Mouse (Mus musculus) intestine, embryonic 14.5 days (tissue): ENCODE results near the gene Arl8a. TPM values are rescaled to one million over a fixed set of nuclear protein-coding genes. Genes with fewer than 3 reads are reported as not detected.

Experiments
- ATAC-seq: fragments of 200-750 bp; cut with Nextera tagmentation; replicated peaks from 2 replicates; pipeline ENCODE4 v1.8.0; 2017; ENCODE audit warnings: low read depth, moderate number of reproducible peaks, moderate TSS enrichment, moderate library complexity; ENCODE audit not compliant: low FRiP score, low TSS enrichment
- DNase-seq: peaks from one replicate; pipeline ENCODE4 v3.0.0-alpha.2; 2018; ENCODE audit warnings: low spot score
- H3K27ac ChIP-seq: fragments of 300-500 bp; sonication (generic); 2 replicates; pipeline ENCODE4 v1.5.1; 2014; ENCODE audit warnings: low read depth, mild to moderate bottlenecking, control low read depth
- H3K27me3 ChIP-seq: fragments of 300-500 bp; sonication (generic); replicated peaks from 2 replicates; pipeline ENCODE4 v1.6.1; 2014; ENCODE audit warnings: low read length, control low read depth; ENCODE audit not compliant: control insufficient read depth, insufficient read depth
- H3K36me3 ChIP-seq: fragments of 300-500 bp; sonication (generic); 2 replicates; pipeline ENCODE4 v1.6.1; 2014; ENCODE audit warnings: low read length, control low read depth; ENCODE audit not compliant: control insufficient read depth, insufficient read depth
- H3K4me1 ChIP-seq: fragments of 300-500 bp; sonication (generic); replicated peaks from 2 replicates; pipeline ENCODE4 v1.6.1; 2014; ENCODE audit warnings: low read length, control low read depth, mixed read lengths; ENCODE audit not compliant: control insufficient read depth, insufficient read depth
- H3K4me2 ChIP-seq: fragments of 300-500 bp; sonication (generic); 2 replicates; pipeline ENCODE4 v1.6.1; 2014; ENCODE audit warnings: low read length
- H3K4me3 ChIP-seq: fragments of 300-500 bp; sonication (generic); 2 replicates; pipeline ENCODE4 v1.5.1; 2014; ENCODE audit warnings: low read depth, low read length, control low read depth, mixed read lengths
- H3K9ac ChIP-seq: fragments of 300-500 bp; sonication (generic); 2 replicates; pipeline ENCODE4 v1.6.1; 2014; ENCODE audit warnings: mild to moderate bottlenecking, low read length
- H3K9me3 ChIP-seq: fragments of 300-500 bp; sonication (generic); 2 replicates; pipeline ENCODE4 v1.6.1; 2016; ENCODE audit warnings: low read length, control low read depth; ENCODE audit not compliant: control insufficient read depth
- WGBS: fragments of 180-500 bp; shearing (Covaris S2); extraction: QIAGEN DNeasy Blood & Tissue Kit; methylation state at CpG from one replicate; pipeline ENCODE4 v1.1.7; 2014; 5-methylcytosine and 5-hydroxymethylcytosine counted together
- polyA plus RNA-seq: library from polyadenylated mRNA; unstranded; fragments of >200 nt; fragmentation: Nextera tagmentation; extraction: Ambion mirVana; gene quantifications from 2 replicates; pipeline ENCODE4 v1.2.1, GENCODE M21; 2014

Gene Arl8a
- polyA plus RNA-seq, 1 experiment from 2014 or later, result 54.2 TPM

DNA sequence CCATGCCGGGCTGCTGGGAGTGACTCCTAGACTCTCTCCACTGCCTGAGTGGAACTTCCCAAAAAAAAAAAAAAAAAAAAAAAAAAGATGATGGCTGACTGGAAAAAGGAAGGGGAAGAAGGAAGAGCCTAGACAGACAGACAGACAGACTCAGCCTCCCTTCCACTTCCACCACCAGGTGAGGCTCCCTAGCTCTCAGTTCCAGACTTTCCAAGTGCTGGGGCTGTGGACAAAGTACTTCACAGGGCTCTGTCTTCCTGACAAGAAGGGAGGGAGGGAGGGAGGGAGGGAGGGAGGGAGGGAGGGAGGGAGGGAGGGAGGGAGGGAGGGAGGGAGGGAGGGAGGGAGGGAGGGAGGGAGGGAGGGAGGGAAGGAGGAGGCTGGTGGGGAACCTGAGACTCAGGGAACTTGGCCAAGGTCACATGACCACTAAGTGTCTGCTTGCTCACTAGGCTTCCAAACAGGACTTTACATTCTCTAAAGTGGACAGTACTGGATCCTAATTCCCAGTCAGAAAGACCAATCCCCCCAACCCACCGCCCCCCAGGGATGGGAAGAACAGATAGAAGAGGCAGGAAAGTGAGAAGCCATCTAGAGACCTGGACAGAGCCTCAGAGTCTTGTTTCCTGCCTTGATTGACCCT, 16.1 kb upstream of the Arl8a start:
- H3K4me1 ChIP-seq, result peaks cover 18% of the 10 kb centered on the region
- H3K4me2 ChIP-seq, result no peak overlapping the region
- H3K36me3 ChIP-seq, result no peaks in the 10 kb centered on the region
- DNase-seq (no peak), ATAC-seq (no peak)
- no peak overlapping the region for H3K27ac ChIP-seq
- H3K4me3 ChIP-seq, result no peak overlapping the region
- no peaks in the 10 kb centered on the region for H3K27me3 ChIP-seq
- H3K9me3 ChIP-seq, result no peaks in the 10 kb centered on the region
- no peak overlapping the region for H3K9ac ChIP-seq
- WGBS, result 58% methylated on average over 2 of the region's 2 CpGs

- H3K27me3 ChIP-seq, result no peaks in the 10 kb centered on the region
- no peak overlapping the region for H3K9ac ChIP-seq
- no peak overlapping the region for H3K4me3 ChIP-seq
- H3K27ac ChIP-seq, result no peak overlapping the region
- ATAC-seq (peak; percentile 18; the same call in 1 of the 2 replicates), DNase-seq (no peak)
- no peaks in the 10 kb centered on the region for H3K9me3 ChIP-seq
- no peaks in the 10 kb centered on the region for H3K36me3 ChIP-seq
- no peak overlapping the region for H3K4me2 ChIP-seq
- peaks cover 18% of the 10 kb centered on the region for H3K4me1 ChIP-seq
- 29% methylated on average over 6 of the region's 6 CpGs for WGBS
These were observed 15.6 kb upstream of the Arl8a start for GRCm38 (mm10) chr1:135131034-135131433.

DNA sequence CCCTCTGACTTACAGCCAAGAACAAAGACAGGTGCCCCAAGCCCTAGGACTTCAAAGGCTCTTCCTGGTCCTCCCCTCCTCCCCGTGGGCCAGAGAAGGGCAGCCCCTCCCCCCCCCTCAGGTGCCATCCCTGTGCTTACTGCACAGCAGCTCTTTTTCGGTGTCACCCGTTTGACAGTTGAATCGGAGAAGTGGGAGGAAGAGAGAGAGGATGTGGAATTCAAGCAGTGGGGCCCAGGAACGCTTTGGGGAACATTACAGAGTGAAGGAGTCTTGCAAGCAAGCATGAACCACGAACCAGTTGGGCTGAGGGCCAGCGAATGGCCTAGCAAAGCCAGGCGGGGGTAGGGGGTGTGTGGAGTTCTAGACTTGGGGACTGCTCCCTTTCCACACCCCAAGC, 15.1 kb upstream of the Arl8a start:
- Histone ChIP-seq H3K4me1 (peaks cover 18% of the 10 kb centered on the region), H3K9me3 (no peaks in the 10 kb centered on the region), H3K4me2 (no peak overlapping the region), H3K9ac (no peak overlapping the region), H3K27me3 (no peaks in the 10 kb centered on the region), H3K4me3 (no peak overlapping the region), H3K36me3 (no peaks in the 10 kb centered on the region), H3K27ac (no peak overlapping the region)
- ATAC-seq, result no peak
- no peak for DNase-seq
- 46% methylated on average over 8 of the region's 8 CpGs for WGBS

DNA sequence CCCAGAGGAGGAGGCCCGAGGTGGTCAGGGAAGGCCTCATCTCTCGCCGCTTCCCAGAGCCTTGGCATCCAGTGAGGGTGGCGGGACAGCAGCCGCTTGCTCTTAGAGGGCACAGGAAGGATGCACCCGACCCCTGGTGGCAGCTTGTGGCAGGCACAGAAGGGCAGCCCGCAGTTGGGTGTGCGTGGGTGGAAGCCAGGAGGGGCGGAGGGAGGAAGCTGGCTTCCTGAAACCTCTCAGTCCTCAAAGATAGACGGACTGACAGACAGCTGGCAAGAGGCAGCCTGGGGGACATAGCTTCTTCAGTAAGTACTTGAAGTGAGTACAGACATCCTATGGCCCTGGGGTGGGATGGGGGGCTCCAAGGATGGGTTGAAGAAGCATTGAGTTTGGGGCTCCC, 14.2 kb upstream of the Arl8a start, which contains the start of gene Ptpn7:
Ptpn7 (plus strand) TSS at position 228 of the 400 bp plus-strand sequence.
- no peaks in the 10 kb centered on the region for H3K36me3 ChIP-seq
- no peak within 1 kb of the TSS for H3K27ac ChIP-seq
- 33% methylated on average over 10 of the region's 10 CpGs for WGBS
- H3K9ac ChIP-seq, result no peak within 1 kb of the TSS
- DNase-seq, result no peak
- no peak within 1 kb of the TSS for H3K4me3 ChIP-seq
- no peak within 1 kb of the TSS for H3K4me2 ChIP-seq
- ATAC-seq, result no peak
- H3K27me3 ChIP-seq, result no peaks in the 10 kb centered on the region
- H3K4me1 ChIP-seq, result peaks cover 11% of the 10 kb centered on the region; the same call in 1 of the 2 replicates
- no peaks in the 10 kb centered on the region for H3K9me3 ChIP-seq

DNA sequence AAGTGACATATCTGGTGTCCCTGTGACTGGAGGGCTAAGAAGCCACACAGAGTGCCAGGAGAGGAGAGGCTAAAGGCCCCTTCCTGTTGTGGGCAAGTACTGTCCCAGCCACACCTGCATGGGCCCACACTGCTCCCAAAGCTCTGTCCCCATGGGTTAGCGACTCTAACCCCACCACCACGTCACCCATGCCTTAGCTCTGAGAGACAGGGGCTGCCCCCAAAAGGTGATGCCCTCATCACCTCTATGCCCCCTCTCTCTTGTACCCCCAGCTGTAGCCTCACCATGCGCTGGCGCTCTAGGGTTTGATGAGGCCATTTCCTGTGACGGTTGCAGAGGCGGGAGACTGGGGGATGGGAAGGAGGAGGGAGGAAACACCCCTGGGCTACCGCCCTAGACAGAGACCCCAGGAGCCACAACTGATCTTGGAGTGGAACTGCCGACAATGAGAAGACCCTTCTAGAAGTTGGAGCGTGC, 13.7 kb upstream of the Arl8a start:
- Histone ChIP-seq H3K4me3 (no peak overlapping the region), H3K9ac (no peak overlapping the region), H3K4me2 (no peak overlapping the region), H3K27me3 (no peaks in the 10 kb centered on the region), H3K36me3 (no peaks in the 10 kb centered on the region), H3K4me1 (peaks cover 11% of the 10 kb centered on the region; the same call in 1 of the 2 replicates), H3K9me3 (no peaks in the 10 kb centered on the region), H3K27ac (no peak overlapping the region)
- ATAC-seq (no peak), DNase-seq (no peak)
- 84% methylated on average over 9 of the region's 9 CpGs for WGBS

DNA sequence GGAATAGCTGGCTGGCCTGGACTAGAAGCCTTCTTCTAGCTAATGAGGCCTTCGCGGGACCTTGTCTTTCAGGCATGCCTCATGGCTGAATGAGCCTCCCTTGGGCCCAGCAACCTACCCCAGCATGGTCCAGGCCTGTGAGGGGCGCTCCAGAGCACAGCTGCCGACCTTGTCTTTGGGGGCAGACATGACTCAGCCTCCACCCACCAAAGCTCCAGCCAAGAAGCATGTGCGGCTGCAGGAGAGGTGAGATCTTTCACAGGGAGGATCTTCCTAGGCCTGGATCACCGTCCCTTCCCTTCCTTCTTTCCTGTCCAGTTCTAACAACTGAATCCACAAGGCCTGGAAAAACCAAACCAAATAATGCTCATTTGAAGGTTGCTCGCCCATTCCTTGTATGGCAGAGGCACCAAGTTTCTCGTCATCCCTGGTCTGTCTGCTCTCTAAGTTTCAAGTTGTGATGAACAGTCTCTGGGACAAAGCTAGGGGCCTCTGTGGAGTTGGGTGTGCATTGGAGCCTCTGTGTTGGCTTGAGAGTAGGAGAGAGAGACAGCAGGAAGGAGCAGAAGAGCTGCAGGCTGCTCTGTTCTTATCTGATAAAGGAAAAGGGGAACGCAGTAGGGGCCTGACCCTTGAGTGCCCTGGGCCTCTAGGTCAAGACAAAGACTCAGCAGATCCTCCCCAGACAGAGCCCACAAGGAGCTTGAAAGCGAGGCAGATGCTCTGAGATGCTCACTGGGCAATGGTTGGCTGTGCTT, 12.8 kb upstream of the Arl8a start:
- H3K9ac ChIP-seq, result no peak overlapping the region
- WGBS, result 82% methylated on average over 10 of the region's 10 CpGs
- H3K27ac ChIP-seq, result no peak overlapping the region
- no peaks in the 10 kb centered on the region for H3K9me3 ChIP-seq
- no peak overlapping the region for H3K4me2 ChIP-seq
- H3K4me3 ChIP-seq, result no peak overlapping the region
- H3K4me1 ChIP-seq, result 0 out of 2 replicates have a peak, but pooled peaks cover 9% of the 10 kb centered on the region
- H3K36me3 ChIP-seq, result no peaks in the 10 kb centered on the region
- DNase-seq (no peak), ATAC-seq (no peak)
- H3K27me3 ChIP-seq, result no peaks in the 10 kb centered on the region

DNA sequence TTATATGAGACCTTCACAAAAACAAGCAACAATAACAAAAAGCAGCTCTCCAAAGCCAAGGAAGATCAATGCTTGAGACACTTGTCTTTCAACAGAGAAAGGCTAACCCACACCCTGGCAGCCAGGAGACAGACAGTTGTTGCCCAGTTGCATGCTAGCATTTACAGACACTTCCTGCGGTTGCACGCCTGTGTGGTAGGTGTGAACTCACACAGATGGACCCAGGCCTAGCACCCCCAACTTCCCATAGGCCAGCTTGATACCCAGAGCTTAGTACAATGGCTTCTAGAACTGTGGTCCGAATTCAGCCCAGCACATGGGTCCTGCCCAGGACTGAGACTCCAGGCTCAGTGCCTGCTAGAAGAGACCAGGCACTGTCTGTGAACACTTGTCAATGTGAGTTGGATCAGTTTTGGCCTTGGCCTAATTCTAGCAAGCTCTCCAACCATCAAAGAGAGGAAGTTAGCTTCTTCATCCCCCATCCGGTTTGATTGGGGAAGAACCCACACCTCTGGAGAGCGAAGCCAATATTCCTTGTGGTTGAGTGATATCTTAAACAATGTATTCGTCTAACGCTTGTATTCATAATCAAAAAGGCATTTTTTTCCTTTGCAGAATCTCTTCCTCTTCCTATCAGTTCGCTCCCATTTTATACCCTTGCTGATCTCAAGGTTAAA, 11.4 kb upstream of the Arl8a start:
- Histone ChIP-seq H3K4me2 (no peak overlapping the region), H3K36me3 (no peaks in the 10 kb centered on the region), H3K9ac (no peak overlapping the region), H3K4me1 (0 out of 2 replicates have a peak, but pooled peaks cover 4% of the 10 kb centered on the region), H3K27me3 (no peaks in the 10 kb centered on the region), H3K4me3 (no peak overlapping the region), H3K9me3 (no peaks in the 10 kb centered on the region), H3K27ac (no peak overlapping the region)
- ATAC-seq (no peak), DNase-seq (no peak)
- 85% methylated on average over 8 of the region's 8 CpGs for WGBS

DNA sequence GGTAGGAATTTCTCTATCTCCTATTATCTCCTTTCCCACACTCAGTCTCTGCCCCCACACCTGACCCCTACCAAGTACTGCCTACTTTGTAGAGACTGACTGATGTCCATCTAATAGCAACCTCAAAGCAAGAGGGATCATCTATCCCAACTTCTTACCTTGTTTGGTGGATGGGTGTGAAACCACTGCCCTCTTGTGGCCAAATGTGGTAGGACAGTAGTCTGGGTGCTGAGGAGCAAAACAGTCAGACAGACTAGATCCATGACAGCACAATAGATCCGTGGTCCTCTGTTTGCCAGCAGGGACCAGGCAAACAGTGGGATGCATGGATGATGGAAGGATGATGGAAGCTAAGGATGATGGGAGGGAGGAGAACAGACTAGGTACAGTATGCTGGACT, 10.1 kb upstream of the Arl8a start:
- DNase-seq (peak; percentile 97), ATAC-seq (no peak)
- no peaks in the 10 kb centered on the region for H3K36me3 ChIP-seq
- 9% methylated on average over 1 of the region's 1 CpGs for WGBS
- no peaks in the 10 kb centered on the region for H3K4me1 ChIP-seq
- no peak overlapping the region for H3K4me3 ChIP-seq
- H3K4me2 ChIP-seq, result no peak overlapping the region
- H3K27me3 ChIP-seq, result no peaks in the 10 kb centered on the region
- no peak overlapping the region for H3K9ac ChIP-seq
- no peak overlapping the region for H3K27ac ChIP-seq
- H3K9me3 ChIP-seq, result no peaks in the 10 kb centered on the region
